Mouse (Mus musculus) layer of hippocampus, postnatal 14 days (tissue): ENCODE measurements around the gene Defb43. TPM values are rescaled to one million over a fixed set of nuclear protein-coding genes. Genes with fewer than 3 reads are reported as not detected.

Experiments used
- DNase-seq, 2 experiments: peaks; one replicate each; pipeline ENCODE4 v3.0.0; 2021 to 2022; ENCODE audit warnings: low spot score in 2 of 2, mixed read lengths in 1 of 2
- long read RNA-seq, 2 experiments: library from polyadenylated mRNA; stranded (forward); transcript quantifications; one replicate each; pipeline ENCODE4 v2.0.0; 2021
- total RNA-seq, 2 experiments: library from RNA; stranded (reverse); gene quantifications; 2 replicates each; pipeline ENCODE4 v1.2.3; 2021

Gene Defb43
- not detected for total RNA-seq
- long read RNA-seq, experiment 1, result 0 reads
- long read RNA-seq, experiment 2, result 0 reads

DNA sequence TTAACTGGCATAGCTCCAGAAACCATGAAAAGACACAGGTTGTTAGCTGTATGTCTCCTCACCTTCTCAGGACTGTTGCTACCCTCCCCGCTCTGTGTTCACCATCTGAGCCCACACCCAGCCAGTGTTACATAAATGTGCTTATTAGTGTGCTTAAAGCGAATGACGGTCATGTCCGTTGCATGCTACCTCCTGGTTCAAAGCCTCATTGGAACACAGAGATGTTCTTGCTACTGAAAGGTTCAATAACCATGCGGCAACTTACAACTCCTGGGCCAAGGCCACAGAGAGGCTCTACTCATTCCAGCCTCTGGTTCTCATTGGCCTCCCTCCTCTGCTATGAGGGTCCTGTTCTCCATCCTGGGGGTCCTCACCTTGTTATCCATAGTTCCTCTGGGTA lies at the start of gene Defb43:
Defb43 (plus strand) TSS at position 301 of the 400 bp plus-strand sequence.
- no peak for DNase-seq

DNA sequence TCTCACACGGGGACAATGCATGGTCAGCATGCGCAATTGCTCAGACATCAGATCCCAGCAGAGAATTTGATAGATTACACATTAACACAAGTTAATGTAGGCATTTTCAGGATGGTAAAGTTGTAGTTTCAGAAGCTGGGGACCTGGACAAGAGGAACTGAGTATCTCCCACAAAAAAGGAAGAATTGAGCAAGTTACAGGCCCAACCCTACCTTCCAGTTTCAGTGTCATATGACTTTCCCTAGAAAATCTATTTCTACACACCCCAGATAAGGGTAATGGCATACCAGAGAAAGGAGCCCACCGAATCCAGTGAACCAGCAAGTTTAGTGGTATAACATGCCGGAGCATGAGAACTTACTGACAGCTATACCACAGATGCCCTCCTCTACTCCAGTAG lies 47.9 kb upstream of the Defb43 start:
- DNase-seq, result no peak

DNA sequence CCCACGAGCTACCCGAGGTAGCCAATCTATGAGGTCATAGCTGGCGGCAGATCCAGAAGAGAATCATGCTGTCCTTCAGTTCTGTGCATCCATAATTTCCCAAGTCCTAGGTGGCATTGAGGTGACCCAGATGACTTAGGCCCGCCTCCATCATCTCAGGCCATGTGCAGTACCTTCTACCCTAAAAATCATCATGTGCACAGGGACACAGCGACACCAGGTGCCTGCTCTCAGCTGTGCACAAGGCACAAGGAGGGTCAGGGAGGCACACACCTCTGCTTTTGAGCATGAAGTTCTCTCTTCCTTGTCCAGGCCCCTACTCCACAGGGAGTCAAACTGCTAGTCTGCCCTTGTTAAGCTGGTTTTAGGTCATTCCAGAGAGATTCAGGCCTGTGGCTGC lies 46.2 kb upstream of the Defb43 start:
- no peak for DNase-seq

DNA sequence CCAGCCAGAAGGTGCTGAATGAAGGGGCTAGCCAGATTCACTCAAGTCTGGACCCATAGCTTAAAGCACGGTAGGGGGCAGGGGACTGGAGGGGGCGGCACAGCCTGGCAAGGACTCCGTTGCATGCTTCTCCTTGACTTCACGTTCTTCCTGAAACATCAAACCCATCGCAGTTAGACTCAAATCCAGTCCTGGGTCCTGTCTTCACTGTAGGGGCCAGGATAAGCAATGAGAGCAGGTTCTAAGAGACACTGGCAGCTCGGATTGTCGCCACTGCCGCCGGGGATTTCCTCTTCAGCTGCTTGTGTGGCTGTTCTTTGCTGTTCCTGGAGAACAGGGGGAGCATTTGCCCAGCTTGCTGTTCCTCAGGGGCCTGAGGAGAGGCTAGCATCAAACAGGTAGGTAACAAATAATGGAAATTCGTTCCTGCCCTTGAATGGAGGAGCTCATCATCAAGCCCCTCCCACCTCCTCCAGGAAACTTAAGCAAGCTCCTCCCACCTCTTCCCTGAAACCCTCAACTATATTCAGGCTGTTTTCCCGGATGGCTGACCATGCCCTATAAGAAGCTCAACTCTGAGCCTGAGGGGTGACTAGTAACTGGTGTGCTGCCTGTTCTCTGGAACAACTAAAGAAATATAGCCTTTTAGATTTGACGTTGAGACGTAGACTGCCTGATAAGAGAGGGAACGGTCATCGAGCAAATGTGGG lies 45.6 kb upstream of the Defb43 start:
- DNase-seq, result no peak

DNA sequence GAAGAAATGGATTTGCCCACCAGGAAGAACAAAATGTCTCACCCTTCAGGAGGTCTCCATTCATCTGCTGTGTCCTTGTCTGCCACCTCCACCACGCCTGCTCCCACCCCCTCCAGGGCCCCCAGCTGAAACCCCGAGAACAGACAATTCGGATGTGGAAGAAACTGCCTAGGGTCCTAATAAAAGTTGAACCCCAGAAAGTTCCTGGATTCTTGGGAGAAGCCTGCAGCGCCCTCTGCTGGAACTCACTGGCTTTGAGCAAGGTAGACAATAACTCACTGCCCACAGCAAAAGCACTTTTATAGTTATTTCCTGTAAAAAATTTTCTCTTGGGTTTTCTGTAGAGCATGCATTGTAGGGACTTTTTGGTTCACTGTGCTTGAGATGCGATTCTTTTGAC lies 36.5 kb upstream of the Defb43 start:
- peak; percentile 50 to 65 for DNase-seq

DNA sequence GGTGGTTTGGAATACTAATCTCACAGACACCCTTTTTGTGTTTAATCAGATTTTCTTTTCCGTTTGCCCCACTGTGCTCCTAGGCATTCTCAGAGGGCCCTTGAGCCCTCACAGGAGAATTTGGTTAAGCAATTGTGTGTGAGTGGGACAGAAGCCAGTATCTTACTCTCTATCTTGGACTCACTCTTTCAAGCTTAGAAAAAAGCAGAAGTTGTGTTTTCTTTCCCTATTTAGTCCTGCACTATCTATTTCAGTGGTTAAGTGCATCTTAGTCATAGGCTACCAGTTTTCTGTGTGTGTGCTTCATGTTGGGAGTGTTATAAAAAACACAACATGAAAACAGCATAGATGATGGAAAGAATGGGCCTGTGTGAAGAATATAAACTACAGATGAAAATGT lies 31.8 kb upstream of the Defb43 start:
- no peak for DNase-seq

DNA sequence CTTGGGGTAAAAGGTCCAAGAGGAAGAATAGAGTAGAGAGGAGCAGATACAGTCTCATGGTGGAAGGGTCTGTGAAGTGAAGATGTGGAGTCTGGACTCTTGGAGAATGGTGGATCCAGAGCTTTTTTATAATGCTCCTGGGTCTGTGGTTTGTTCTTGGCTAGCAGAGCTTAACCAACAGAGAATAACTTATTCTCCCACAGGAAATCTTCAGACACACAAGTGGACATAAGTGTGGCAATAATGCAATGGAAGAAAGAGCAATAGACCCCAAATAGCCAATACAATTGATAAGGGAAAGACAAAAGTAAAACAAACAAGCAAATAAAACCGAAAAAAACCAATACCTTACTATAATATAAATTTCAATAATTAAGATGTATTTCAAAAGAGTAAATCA lies 27.2 kb upstream of the Defb43 start, which contains the start of gene Defb48:
Defb48 (minus strand) TSS at position 101 of the 400 bp plus-strand sequence.
- DNase-seq, result no peak

DNA sequence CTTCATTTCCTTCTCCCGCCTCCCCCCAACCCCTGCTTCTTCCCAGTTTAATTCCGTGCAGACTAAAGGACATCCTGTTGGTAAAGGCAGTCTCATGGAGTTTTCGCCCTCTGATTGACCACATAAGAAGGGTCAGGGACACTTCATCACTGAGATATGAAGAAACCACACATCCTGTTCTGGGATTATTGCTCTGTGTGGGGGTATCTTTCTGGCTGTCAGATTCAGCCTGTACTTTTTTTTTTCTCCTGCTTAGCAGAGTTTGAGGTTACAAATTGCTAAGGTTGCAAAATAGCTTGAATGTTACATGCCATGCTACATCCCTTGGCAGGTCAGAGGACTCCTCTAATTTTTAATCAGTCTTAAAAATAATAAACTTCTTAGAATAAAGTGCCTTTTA lies 20.3 kb upstream of the Defb43 start:
- no peak for DNase-seq

DNA sequence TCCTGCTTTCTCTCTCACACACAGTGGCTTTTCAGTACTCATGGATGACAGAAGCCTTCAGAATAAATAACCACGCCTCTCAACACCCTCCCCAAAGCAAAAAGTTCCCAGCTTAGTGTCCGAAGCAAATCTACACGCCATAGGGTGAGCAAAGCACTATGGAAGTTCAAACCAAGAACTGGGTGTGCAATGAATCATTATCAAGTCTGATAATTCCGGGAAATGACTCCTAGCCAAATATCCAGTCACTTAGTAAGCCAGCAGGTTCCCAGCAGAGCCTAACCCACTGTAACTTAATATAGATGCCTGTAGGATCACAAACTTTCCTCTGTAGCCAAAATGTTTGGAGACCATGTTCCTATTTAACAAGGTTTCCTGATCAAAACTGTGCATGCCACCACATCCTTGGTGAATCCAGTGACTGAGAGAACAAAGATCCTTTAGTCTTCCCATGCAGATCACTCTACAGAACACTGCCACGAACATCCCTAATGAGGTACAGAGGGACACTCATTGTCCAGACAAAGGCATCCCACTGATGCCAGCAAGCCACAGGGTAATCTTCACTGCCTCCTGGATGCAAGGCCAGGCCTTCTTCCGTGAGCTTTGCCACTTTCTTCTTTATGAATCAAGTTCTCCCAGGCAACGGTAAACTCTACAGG lies 19.6 kb upstream of the Defb43 start:
- no peak for DNase-seq

DNA sequence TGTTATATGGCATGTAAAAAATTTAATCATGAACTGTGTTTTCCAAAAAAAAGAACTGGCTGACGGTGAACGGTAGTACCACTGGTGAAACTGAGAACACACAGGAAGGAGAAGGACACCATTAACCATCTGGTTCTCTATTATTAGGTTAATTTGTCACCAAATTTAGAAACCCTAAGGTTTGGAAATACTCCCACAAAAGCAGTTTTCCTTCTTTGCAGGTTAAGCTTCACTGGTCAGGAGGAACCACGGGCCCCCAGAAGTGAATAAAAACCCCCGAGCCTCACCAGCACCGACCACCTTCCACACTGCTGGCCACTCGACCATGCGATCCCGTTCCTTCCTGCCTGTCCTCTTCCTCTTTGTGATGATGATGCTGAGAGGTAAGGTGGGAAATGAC lies 13.8 kb upstream of the Defb43 start, which contains the start of gene Defb47:
Defb47 (plus strand) TSS at position 301 of the 400 bp plus-strand sequence.
- DNase-seq, result no peak

DNA sequence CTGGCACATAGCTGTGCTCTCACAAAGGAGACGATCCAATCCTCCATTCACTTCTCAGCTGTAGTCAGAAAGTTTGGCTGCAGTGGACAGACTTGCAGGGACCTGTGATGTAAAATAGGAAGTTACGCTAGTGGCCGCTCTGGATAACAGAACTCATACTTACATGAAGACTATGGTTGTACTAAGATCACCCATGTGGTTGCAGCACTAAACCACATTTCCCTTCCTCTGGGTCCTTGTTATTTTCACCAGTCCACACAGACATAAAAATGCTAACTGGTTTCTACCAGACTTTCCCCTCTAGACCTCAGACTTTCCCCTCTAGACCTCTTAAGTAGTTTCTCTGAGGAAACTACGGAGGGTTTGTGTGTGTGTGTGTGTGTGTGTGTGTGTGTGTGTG lies 12.6 kb upstream of the Defb43 start:
- no peak for DNase-seq

DNA sequence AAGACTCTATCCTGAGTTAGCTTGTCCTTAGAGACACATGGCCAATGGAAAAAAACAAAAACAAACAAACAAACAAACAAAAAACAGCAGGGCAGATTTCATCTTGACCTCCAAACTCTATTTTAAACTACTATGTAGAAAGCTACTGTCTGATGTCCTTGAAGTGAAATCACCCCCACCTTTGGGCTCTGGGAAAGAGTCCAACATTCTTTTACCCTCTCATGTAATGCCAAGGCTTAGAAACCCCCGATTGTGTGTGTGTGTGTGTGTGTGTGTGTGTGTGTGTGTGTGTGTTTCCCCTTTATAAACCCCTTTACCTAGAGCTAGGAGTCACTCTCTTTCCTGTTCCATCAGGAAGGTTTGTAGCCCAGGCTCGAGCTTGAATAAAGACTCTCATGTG lies 9.0 kb upstream of the Defb43 start:
- DNase-seq, result no peak

DNA sequence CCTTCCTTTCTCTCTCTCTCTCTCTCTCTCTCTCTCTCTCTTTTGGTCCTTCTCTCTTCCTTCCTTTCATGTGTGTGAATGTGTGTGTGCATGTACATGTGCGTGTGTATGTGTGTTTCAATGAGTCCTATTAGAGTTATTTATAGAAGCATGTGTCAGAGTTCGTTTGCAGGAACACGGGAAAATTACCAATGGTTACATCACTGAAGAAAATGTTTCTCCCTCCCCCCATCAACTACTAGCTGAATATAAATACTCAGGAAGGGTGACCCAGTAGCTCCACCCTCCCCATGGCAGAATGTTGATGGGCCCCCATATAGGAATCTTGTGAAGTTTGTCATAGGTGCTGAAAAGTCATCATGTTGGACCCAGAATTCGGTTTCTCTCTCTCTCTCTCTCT lies 1.5 kb downstream of the Defb43 start:
- DNase-seq, result no peak

DNA sequence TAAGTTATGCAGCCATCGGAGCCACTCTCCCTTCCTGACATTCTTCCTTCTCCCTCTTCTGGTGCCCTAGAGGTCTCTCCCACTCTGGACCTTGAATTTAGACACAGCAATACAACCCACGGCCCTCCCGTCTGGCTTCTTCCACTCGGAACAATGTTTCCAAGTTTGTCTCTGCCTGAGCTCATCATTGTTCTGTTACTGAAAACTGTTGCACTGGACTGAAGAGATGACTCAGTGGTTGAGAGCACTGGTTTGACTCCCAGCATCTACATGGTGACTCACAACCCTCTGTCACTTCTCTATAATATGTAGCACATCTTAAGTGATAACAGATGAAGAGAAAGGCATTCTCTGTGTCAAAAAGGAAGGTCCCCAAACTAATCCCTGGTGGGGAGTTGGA lies 3.1 kb downstream of the Defb43 start:
- DNase-seq, result no peak

DNA sequence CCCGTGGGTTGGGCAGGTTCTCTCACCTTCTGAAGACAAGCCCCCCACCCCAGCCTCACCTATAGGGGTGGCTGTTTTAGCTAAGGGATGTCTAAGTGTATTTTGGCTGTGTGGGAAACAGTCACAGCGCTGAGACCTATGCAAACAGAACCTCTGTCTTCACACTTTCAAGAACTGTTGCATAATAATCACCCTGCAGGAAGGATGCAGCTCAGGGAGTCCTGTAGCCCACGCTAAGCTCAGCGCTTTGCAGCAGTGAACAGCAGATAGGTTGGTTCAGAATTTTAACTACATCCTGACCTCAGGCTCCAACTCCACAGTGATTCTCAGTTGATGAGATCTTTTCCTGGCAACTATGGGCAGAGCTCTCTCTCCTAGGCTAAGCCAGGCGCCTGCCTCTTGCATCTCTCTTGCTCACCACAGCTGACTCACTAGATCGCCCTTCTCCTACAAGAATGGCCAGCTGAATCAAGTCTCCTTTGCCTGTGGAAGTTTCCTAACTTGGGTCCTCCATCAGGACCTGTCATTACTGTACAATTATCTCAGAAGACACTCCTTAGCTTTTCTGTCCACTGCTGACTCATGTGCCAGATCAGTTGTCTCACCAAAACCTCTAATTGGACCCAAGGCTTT lies 9.1 kb downstream of the Defb43 start:
- DNase-seq, result no peak

DNA sequence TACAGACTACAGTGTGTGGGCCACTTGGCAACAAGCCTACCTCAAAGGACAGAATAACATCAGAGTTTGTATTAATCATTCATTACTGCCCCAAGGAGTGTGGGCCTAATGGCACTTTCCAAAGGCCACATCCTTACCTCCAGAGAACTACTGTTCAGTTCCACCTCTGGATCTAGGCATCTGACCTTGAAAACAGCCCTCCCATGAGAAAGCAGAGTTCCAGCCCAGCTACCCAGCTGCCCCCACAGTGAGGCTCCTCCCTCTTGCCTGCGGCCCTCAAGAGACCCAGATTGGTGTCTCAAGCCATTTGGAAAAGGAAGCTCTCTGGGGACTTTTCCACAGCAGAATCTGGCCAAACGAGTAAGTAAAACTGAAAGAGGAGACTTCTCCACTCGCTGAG lies 35.1 kb downstream of the Defb43 start, which contains the start of gene Defb42:
Defb42 (plus strand) TSS at position 301 of the 400 bp plus-strand sequence.
- no peak for DNase-seq

DNA sequence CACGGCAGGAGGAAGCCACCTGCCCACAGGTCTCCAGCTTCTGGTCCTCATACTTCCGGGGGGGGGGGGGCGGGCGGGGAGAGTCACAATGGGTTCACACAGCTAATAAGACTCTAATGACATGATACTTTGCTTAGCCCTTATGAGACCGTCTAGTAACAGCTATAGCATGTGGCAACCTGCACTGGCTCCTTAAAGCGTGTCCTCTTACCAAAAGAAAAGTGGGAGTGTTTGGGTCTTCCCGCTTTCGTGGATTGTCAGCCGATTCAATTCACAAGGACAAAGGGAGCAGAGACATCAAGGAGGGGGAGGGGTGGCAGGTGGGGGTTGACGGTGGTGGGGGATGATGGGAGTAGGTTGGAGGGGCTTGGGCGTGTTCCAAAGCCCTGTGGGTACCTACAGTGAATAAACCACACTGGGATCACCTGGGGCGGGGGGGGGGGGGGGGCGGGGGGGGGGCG lies 38.4 kb downstream of the Defb43 start, which contains the start of gene Defb30:
Defb30 (minus strand) TSS at position 51 of the 461 bp plus-strand sequence.
- no peak for DNase-seq

DNA sequence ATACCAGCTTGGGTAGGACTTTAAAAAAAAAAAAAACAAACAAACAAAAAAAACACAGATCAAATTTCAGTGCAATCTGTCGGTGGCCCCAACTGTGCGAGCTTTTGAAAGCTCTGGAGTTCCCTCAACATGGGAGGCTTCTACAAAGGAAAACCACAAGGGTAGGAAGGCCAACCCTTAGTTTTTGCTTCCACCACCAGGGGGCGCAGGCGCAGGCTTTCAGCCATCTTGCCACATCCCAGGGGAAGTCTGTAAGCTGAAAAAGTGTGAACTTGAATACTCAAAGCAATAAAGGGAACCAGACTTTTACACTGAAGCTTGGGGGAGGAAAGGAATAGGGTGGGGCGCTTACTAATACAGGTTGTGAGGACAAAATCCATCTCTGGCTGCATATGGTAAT lies 39.2 kb downstream of the Defb43 start:
- peak; percentile 17 to 27 for DNase-seq

DNA sequence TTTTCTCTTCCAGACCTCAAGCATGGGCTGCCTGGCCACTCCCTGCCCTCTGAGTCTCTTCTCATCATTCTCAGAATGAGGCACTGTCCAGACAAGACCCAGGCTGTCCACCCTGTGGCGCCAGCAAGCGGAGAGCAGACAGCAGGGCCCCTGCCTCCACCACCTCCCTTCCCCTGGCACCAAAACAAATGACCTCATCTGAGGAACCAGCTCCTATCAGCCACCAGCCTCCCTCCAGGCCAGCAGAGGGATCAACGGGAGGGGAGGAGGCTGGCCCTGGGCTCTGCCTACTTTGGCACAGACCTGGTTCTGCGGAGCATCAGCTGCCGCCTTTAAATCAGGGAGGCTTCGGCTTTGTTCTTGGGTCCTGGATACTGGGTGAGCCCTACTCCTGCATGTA lies 43.2 kb downstream of the Defb43 start:
- peak in 1 of 2 experiments; percentile 9 for DNase-seq

DNA sequence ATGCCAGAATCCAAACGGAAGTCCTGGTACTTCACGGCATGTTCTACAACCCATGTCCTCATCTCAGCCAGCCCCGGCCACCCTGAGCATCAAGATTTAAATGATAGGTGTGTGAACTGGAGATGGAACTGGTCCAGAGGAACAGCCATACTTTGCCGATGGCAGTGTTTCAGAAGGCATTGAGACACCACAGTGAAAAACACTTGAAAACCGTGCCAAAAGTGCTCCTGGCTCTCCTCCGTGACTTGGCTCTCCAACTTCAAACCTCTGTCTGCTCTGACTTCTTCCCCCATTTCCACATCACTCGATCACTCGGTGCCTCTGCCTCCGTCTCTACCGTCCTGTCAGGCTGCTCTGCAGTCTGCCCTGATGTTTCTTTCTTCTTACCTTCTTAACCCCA lies 48.8 kb downstream of the Defb43 start:
- DNase-seq, result no peak

DNA sequence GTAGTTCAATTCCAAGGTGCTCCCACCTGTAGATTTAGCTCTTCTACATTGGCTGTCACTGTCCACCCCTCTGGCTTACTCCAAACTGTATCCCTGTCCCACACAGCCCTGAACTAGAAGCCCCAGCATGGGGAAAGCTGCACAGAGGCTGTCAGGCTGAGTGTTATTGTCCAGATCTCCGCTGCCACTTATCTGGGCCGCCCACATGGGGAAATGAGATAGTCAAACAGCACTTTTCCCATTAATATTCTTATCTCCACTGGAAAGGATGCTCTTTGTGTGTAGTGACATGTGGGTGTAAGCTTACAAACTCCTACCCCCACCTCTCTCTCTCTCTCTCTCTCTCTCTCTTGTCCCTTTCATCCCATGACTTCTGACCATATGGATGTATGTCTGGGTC lies 50.6 kb downstream of the Defb43 start:
- DNase-seq, result no peak

DNA sequence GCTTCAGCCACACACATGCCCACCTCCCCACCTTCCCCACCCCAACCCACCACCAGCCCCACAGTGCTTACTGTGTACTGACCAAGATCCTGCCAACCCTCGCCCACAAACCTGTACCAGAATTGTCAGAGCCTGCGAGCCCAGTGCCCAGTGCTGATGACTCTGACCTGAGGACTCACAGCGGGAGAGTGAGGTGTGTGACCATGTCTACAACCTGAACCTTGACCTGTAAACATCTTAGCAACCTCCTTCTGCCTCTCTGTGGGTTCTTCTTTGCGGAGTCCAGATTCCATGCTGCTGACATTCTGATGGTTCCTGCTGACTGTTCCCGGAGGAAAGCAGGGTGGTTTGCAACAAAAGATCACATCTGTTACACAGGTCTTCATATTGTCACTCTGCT lies 53.8 kb downstream of the Defb43 start:
- DNase-seq, result no peak
